Mouse (Mus musculus): ENCODE measurements at regions not wholly inside any gene's neighbourhood (a gene's known extent, or its start where the extent isn't known, plus 50 kb on each side); places are given as distances from the start of the nearest gene placed in this dataset.

DNA sequence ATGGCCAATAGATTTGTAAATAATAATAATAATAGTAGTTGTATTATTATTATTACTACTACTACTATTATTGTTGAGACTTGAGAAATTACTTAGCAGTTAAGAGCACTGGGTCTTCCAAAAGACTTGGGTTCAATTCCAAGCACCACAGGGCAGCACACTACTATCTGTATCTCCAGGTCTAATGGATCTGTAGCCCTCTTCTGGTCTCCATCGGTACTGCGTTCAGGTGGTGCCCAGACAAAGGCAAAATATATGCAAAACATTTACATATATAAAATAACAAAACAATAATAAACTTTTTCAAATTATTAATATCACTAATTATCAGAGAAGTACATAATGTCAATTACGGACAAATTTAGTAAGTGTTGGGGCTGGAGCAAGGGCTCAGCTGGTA lies 69.1 kb upstream of the Rad23b start:
- peak in 1 of 2 experiments; percentile 2 for DNase-seq

- no peak for DNase-seq
Measured at GRCm38 (mm10) chr4:55281486-55282096, 68.3 kb upstream of the Rad23b start.

DNA sequence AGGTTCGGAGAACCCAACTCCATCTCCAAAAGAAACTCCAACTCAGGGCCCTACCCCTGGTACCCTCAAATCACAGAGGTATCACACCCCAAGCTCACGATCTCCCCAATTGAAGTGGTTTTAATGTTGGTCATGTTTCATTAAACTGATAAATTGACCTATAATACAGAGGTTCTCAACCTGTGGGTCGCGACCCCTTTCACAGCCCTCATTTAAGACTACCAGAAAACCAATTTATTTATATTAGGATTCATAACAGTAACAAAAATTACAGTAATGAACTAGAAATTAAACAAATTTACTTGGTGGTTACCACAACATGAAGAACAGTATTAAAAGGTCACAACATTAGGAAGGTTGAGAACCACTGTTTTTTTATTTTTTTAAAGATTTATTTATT lies 67.4 kb upstream of the Rad23b start:
- no peak for DNase-seq

DNA sequence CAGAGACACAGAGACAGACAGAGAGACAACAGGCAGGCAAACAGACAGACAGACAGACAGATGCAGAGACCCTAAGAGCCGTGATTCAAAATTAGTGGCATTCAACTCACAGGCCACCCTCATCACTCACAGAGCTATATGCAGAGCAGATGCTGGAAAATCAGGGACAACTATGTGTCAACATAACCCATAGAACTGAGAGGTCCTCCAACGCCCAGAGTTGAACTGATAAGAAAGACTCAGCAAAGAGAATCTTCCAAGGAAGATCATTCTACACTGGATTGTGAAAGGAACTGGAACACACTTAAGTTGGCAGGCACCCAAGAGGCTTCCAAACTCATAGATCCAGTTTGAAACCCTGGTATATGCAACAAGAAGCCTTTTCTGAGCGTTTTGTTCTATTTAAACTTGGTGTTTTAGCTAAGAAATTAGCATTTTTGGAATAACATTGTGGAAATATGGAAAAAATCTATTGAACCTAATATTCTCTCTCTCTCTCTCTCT lies 65.1 kb upstream of the Rad23b start:
- no peak for DNase-seq

GRCm38 (mm10) chr4:55285641-55286040 lies 64.2 kb upstream of the Rad23b start:
- DNase-seq: no peak

DNA sequence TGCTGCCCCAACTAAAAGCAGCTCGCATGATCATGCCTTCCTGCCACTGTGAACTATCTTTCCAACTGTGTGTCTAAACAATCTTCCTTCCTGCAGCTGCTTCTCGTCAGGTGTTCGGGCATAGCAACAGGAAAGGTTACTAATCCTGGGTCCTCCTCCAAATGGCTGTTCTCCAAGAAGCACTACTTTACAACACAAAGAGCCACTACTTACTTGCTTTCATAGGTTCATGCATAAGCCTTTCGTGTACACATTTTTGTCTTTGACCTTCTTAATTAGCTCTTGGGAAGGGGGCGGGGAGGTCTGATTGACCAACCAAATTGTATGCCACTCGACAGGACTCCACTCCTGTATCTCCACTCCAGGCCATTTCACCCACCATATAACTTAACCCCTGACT lies 61.4 kb upstream of the Rad23b start:
- no peak for DNase-seq

DNA sequence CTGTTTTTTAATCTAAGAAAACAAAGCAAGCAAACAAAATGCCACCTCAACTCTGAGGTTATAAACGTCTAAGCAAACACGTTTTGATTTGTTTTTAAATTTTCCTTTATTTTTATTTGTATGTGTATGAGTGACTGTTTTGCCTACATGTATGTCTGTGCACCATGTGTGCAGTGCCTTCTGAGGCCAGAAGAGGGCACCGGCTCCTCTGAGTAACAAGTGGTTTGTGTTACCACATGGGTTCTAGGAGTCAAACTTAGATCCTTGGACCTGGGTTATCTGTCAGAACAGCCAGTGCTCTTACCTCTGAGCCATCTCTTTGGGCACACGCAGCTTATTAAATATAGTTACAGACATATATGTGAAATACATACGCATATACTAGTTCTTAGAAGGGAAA lies 57.6 kb upstream of the Rad23b start:
- DNase-seq: no peak

GRCm38 (mm10) chr4:55292701-55293100 lies 57.1 kb upstream of the Rad23b start:
- DNase-seq: no peak

GRCm38 (mm10) chr4:55293347-55294079 lies 56.3 kb upstream of the Rad23b start:
- no peak for DNase-seq

DNA sequence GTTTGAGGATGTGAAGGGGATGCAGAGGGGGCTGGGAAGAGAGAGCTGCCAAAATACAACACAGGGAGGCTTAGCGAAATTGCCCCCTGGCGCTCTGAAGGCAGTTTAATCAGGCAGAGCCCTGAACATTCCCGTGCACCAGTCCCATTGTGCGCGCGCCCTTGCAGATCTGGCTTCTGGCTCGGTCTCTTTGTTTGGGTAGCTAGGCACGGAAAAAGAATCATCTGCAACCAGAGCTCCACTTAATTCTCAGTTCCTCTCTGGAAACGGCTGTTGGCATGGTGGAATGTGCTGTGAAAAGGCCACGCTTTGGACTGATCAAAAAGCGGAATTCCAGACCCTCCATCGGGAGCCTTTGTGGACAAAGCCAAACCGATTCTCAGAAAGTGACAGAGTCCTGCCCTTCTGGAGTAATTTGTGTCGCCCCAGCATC lies 55.6 kb upstream of the Rad23b start:
- DNase-seq: no peak

DNA sequence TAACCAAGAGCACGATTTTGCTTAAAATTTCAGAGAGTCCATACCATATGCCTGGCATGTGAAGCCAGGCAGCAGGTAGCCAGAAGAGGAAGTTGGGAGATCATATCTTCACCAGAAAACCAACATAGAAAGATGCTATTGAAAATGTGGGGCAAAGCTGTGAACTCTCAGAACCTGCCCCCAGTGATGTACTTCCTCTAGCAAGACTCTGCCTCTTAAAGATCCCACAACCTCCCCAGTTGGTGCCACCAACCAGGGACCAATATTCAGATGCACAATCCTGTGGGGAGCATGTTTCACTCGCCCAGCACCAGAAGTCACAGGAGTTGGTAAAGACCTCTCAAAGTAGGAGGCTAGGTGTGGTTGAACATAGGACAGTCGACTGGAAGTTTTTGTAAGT lies 52.0 kb upstream of the Rad23b start:
- no peak for DNase-seq
